Mouse (Mus musculus) MEL-GATA-1-ER (cell line): Measurements from ENCODE around the gene Vegfb.
"Not testable (repeated sequence)": the region's sequence is repeated elsewhere in the genome, so short reads cannot be mapped to it uniquely, and the experiment has no call there.

Experiments
- DNase-seq: peaks from one replicate; pipeline ENCODE4 v3.0.0-alpha.2; 2012; ENCODE audit warnings: low read depth; ENCODE audit errors: extremely low read depth

The Vegfb gene

GRCm38 (mm10) chr19:6992011-6992858, 4.8 kb upstream of the Vegfb start, which contains the start of gene Dnajc4:
TSS of gene Dnajc4 (minus strand) at chr19:6992572.
- DNase-seq: peak; percentile 96

GRCm38 (mm10) chr19:6991166-6991565, 3.7 kb upstream of the Vegfb start:
- DNase-seq: not testable (repeated sequence)

- no peak for DNase-seq
Observed at GRCm38 (mm10) chr19:6990712-6991111, 3.3 kb upstream of the Vegfb start.

GRCm38 (mm10) chr19:6989251-6989650, 1.8 kb upstream of the Vegfb start:
- no peak for DNase-seq

- DNase-seq: no peak
Observed at GRCm38 (mm10) chr19:6987904-6988285, 444 bp upstream of the Vegfb start.

- DNase-seq: no peak
Observed at GRCm38 (mm10) chr19:6985951-6986708, 1.3 kb downstream of the Vegfb start.

- DNase-seq: no peak
Observed at GRCm38 (mm10) chr19:6985300-6985699, 2.2 kb downstream of the Vegfb start.

GRCm38 (mm10) chr19:6983621-6984020, 3.8 kb downstream of the Vegfb start:
- DNase-seq: no peak

- no peak for DNase-seq
Observed at GRCm38 (mm10) chr19:6981465-6981864, 6.0 kb downstream of the Vegfb start.

GRCm38 (mm10) chr19:6980381-6981093, 6.9 kb downstream of the Vegfb start, which contains the start of gene Fkbp2:
TSS of gene Fkbp2 (minus strand) at chr19:6980501.
- peak; percentile 85 for DNase-seq

- peak; percentile 93 for DNase-seq
Observed at GRCm38 (mm10) chr19:6979486-6980380, 7.7 kb downstream of the Vegfb start.

GRCm38 (mm10) chr19:6979001-6979479, 8.4 kb downstream of the Vegfb start:
- DNase-seq: no peak

GRCm38 (mm10) chr19:6978639-6978974, 8.8 kb downstream of the Vegfb start:
- no peak for DNase-seq

GRCm38 (mm10) chr19:6977759-6978638, 9.5 kb downstream of the Vegfb start:
- no peak for DNase-seq

- no peak for DNase-seq
Observed at GRCm38 (mm10) chr19:6975537-6976521, 11.6 kb downstream of the Vegfb start, which contains the start of gene Plcb3. TSS of gene Plcb3 (minus strand) at chr19:6976470.

- DNase-seq: peak; percentile 74
Observed at GRCm38 (mm10) chr19:6974211-6975205, 12.9 kb downstream of the Vegfb start, which contains the start of gene Ppp1r14b. TSS of gene Ppp1r14b (plus strand) at chr19:6974968.

- no peak for DNase-seq
Observed at GRCm38 (mm10) chr19:6973581-6974190, 13.8 kb downstream of the Vegfb start.
